Mouse (Mus musculus) limb, embryonic 14.5 days (tissue): ENCODE data around the gene Atg7. TPM values are rescaled to one million over a fixed set of nuclear protein-coding genes. Genes with fewer than 3 reads are reported as not detected.

Source experiments
- ATAC-seq: fragments of 200-750 bp; cut with Nextera tagmentation; 2 replicates; pipeline ENCODE4 v1.8.0; 2017; ENCODE audit warnings: low read depth, moderate number of reproducible peaks, moderate TSS enrichment; ENCODE audit not compliant: low FRiP score
- DNase-seq: peaks from one replicate; pipeline ENCODE4 v3.0.0-alpha.2; 2015; ENCODE audit warnings: low spot score
- H3K27ac ChIP-seq: fragments of 300-500 bp; sonication (generic); replicated peaks from 2 replicates; pipeline ENCODE4 v1.5.1; 2014; ENCODE audit warnings: low read depth, mild to moderate bottlenecking, low read length, moderate library complexity, mixed read lengths
- H3K27me3 ChIP-seq: fragments of 300-500 bp; sonication (generic); 2 replicates; pipeline ENCODE4 v1.6.1; 2014; ENCODE audit warnings: low read length, mixed read lengths; ENCODE audit not compliant: control insufficient read depth, insufficient read depth
- H3K36me3 ChIP-seq: fragments of 300-500 bp; sonication (generic); 2 replicates; pipeline ENCODE4 v1.6.1; 2014; ENCODE audit warnings: mild to moderate bottlenecking, low read length, moderate library complexity, mixed read lengths; ENCODE audit not compliant: control insufficient read depth, insufficient read depth
- H3K4me1 ChIP-seq: fragments of 300-500 bp; sonication (generic); 2 replicates; pipeline ENCODE4 v1.6.1; 2014; ENCODE audit warnings: antibody characterized with exemption, low read length, mixed read lengths; ENCODE audit not compliant: control insufficient read depth, insufficient read depth
- H3K4me2 ChIP-seq: fragments of 300-500 bp; sonication (generic); replicated peaks from 2 replicates; pipeline ENCODE4 v1.6.1; 2014; ENCODE audit warnings: low read depth, mild to moderate bottlenecking, low read length, moderate library complexity; ENCODE audit not compliant: severe bottlenecking
- H3K4me3 ChIP-seq: fragments of 300-500 bp; sonication (generic); replicated peaks from 2 replicates; pipeline ENCODE4 v1.5.1; 2014; ENCODE audit warnings: low read length
- H3K9ac ChIP-seq: fragments of 300-500 bp; sonication (generic); 2 replicates; pipeline ENCODE4 v1.6.1; 2014; ENCODE audit warnings: mild to moderate bottlenecking, low read depth, low read length, moderate library complexity; ENCODE audit not compliant: severe bottlenecking
- H3K9me3 ChIP-seq: fragments of 300-500 bp; sonication (generic); 2 replicates; pipeline ENCODE4 v1.6.1; 2016; ENCODE audit warnings: low read length; ENCODE audit not compliant: control insufficient read depth
- POLR2A ChIP-seq: fragments of 200-500 bp; IDR thresholded peaks from 2 replicates; pipeline ENCODE4 v1.8.0; 2012; ENCODE audit warnings: inconsistent platforms, mild to moderate bottlenecking, moderate library complexity, borderline replicate concordance; ENCODE audit not compliant: insufficient read depth, insufficient read length; ENCODE audit errors: extremely low read depth
- WGBS: fragments of 180-500 bp; shearing (Covaris S2); extraction: QIAGEN DNeasy Blood & Tissue Kit; methylation state at CpG from one replicate; pipeline ENCODE4 v1.1.7; 2014; 5-methylcytosine and 5-hydroxymethylcytosine counted together
- polyA plus RNA-seq, 2 experiments: library from polyadenylated mRNA; depleted of rRNA in 1 of 2; stranded (reverse) in 1 of 2; unstranded in 1 of 2; fragments of >200 nt; fragmentation: Nextera tagmentation in 1 of 2; extraction: Ambion mirVana in 1 of 2; gene quantifications; 2 replicates each; pipeline versions ENCODE4 v1.2.1 to v1.2.3; 2012 to 2014

Gene Atg7
- polyA plus RNA-seq, 2 experiments = 11.6 to 19.2 TPM

DNA sequence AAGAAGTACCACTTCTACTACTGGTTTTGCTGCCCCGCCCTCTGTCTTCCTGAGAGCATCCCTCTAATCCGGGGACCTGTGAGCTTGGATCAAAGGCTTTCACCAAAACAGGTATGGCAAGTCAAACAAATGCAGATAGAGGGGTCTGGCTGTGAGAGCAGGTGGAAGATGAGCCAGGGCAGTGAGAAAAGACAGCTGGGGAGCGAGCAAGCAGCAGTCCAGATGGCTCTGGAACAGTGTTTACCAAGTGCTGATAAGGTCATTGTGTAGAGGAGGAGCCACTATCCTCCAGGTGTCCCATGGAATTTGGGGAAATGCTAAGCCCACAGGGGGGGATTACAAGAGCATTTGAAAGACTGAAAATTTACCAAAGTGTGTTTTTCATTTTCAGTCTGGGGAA lies 41.5 kb downstream of the Atg7 start:
- H3K4me3 ChIP-seq = no peak overlapping the region
- H3K27me3 ChIP-seq = no peaks in the 10 kb centered on the region
- ATAC-seq (no peak), DNase-seq (no peak)
- no peak overlapping the region for H3K27ac ChIP-seq
- no peak overlapping the region for H3K4me2 ChIP-seq
- TF ChIP-seq POLR2A = no peak
- no peaks in the 10 kb centered on the region for H3K9me3 ChIP-seq
- H3K4me1 ChIP-seq = no peaks in the 10 kb centered on the region
- peaks cover 8% of the 10 kb centered on the region for H3K36me3 ChIP-seq
- H3K9ac ChIP-seq = no peak overlapping the region
- 41% methylated on average over 3 of the region's 3 CpGs for whole genome bisulfite sequencing

DNA sequence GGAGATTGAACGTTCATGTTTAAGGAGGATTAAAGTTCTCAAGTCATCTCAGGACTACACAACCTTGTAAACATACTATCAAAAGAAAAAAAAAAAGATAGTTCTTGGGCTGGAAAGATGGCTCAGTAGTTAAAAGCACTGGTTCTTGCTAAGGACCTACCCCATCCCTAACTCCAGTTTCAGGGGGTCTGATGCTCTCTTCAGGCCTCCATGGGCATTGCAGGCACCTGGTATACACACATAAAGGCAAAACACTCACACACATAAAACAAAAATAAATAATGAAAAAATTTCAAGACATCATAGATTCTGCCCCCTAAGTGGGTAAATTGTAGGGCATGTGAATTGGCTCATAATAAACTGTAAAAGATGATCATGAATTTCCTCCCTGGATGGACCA lies 42.5 kb downstream of the Atg7 start:
- WGBS = 72% methylated on average over 1 of the region's 1 CpGs
- Histone ChIP-seq H3K27me3 (no peaks in the 10 kb centered on the region), H3K9me3 (no peaks in the 10 kb centered on the region), H3K4me3 (no peak overlapping the region), H3K4me1 (no peaks in the 10 kb centered on the region), H3K27ac (no peak overlapping the region), H3K36me3 (peaks cover under 1% of the 10 kb centered on the region), H3K4me2 (no peak overlapping the region), H3K9ac (no peak overlapping the region)
- no peak for TF ChIP-seq POLR2A
- ATAC-seq (no peak), DNase-seq (no peak)

DNA sequence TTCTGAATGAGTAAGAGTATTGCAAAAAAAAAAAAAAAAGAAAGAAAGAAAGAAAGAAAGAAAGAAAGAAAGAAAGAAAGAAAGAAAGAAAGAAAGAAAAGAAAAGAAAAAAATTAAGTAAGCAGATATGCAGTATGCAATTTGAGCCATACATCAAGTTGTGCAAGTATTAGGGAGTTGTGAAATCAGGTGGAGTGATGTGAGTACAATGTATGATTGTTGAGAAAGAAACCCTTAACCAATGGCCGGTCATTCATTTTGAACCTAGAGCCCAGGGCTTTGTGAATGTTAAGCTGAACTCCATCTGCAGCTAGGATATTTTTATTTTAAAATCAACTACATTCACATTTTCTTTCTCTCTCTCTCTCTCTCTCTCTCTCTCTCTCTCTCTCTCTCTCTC lies 44.1 kb downstream of the Atg7 start:
- no peak for ATAC-seq
- no peak for TF ChIP-seq POLR2A
- H3K4me2 ChIP-seq = no peak overlapping the region
- no peak overlapping the region for H3K4me3 ChIP-seq
- no peaks in the 10 kb centered on the region; the same call in none of the 2 replicates for H3K36me3 ChIP-seq
- DNase-seq = no peak
- no peaks in the 10 kb centered on the region for H3K27me3 ChIP-seq
- no peaks in the 10 kb centered on the region for H3K9me3 ChIP-seq
- 85% methylated on average over 1 of the region's 1 CpGs for WGBS
- no peak overlapping the region for H3K9ac ChIP-seq
- H3K27ac ChIP-seq = no peak overlapping the region
- H3K4me1 ChIP-seq = no peaks in the 10 kb centered on the region

DNA sequence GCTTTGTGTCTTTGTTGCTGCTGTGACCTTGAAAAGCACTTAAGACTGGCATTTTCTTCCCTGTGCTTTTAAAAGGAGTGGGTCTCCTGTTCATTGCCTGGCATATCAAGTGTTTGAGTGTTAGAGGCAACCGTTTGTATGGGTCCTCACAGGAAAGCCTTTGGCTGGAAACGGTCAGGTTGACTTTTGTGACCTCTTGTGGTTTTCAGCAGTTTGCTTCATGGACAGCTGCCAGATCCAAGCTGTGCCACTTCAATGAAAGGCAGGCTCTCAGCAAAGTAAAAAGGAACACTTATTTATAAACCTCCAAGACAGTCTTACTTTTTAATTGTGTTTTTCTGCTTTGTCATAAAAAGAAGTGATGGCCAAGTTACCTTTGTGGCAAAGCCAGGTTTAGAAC lies 47.8 kb downstream of the Atg7 start:
- ATAC-seq (no peak), DNase-seq (peak; percentile 30)
- WGBS = 31% methylated on average over 2 of the region's 2 CpGs
- no peak overlapping the region for H3K4me3 ChIP-seq
- no peaks in the 10 kb centered on the region for H3K4me1 ChIP-seq
- H3K36me3 ChIP-seq = no peaks in the 10 kb centered on the region; the same call in none of the 2 replicates
- H3K27ac ChIP-seq = no peak overlapping the region
- no peaks in the 10 kb centered on the region for H3K9me3 ChIP-seq
- H3K9ac ChIP-seq = no peak overlapping the region
- H3K27me3 ChIP-seq = no peaks in the 10 kb centered on the region
- no peak overlapping the region for H3K4me2 ChIP-seq
- no peak for TF ChIP-seq POLR2A

DNA sequence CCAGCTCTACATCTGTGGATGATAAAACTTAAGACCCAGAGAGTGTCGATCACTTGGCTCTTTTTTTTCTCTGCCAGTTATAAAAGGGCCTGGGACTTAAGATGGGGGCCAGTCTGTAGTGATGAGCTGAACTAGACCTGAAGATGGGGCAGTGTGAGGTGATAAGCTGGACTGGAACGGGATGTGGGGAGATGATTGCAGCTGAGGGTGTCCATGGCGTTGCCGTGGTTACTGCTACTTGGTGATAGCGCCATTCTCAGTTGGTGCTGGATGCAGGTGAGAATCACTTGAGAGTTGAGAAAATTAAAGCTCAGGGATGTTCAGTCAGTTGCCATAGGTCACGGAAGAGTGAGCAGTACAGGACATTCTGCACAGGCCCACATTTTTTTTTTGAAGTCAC lies 48.6 kb downstream of the Atg7 start:
- 83% methylated on average over 6 of the region's 6 CpGs for WGBS
- no peak overlapping the region for H3K27ac ChIP-seq
- H3K4me1 ChIP-seq = no peaks in the 10 kb centered on the region
- ATAC-seq (no peak), DNase-seq (no peak)
- H3K36me3 ChIP-seq = no peaks in the 10 kb centered on the region; the same call in none of the 2 replicates
- no peak overlapping the region for H3K4me3 ChIP-seq
- H3K9ac ChIP-seq = no peak overlapping the region
- no peak overlapping the region for H3K4me2 ChIP-seq
- H3K27me3 ChIP-seq = no peaks in the 10 kb centered on the region
- no peaks in the 10 kb centered on the region for H3K9me3 ChIP-seq
- no peak for TF ChIP-seq POLR2A

DNA sequence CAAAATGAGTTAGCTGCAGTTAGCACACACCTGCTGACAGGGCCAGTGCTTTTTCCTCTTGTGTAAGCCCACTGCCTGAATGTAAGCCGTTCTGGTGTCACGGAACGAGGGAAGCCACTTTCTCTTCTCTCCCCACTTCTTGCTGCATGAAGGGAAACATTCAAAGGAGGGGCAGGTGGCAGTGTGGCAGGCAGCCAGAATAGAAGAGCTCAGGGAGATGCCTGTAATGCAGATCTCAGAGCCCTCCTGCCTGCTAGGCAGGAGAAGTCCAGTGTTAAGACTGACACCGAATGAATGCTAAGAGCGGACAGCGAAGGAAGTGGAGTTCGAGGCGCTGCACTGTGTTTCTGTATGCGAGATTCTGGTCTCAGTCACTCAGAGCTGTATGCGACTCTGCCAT lies 49.8 kb downstream of the Atg7 start:
- ATAC-seq (no peak), DNase-seq (no peak)
- H3K27me3 ChIP-seq = no peaks in the 10 kb centered on the region
- H3K36me3 ChIP-seq = no peaks in the 10 kb centered on the region; the same call in 1 of the 2 replicates
- no peak overlapping the region for H3K27ac ChIP-seq
- no peaks in the 10 kb centered on the region for H3K4me1 ChIP-seq
- no peak overlapping the region for H3K9ac ChIP-seq
- no peak overlapping the region for H3K4me2 ChIP-seq
- no peaks in the 10 kb centered on the region for H3K9me3 ChIP-seq
- H3K4me3 ChIP-seq = no peak overlapping the region
- TF ChIP-seq POLR2A = no peak
- WGBS = 91% methylated on average over 10 of the region's 10 CpGs
